Mouse (Mus musculus): Measurements from ENCODE around the gene Tcea2. TPM values are rescaled to one million over a fixed set of nuclear protein-coding genes. Genes with fewer than 3 reads are reported as not detected.

Gene Tcea2
- 11.0 TPM for total RNA-seq (2023)

DNA sequence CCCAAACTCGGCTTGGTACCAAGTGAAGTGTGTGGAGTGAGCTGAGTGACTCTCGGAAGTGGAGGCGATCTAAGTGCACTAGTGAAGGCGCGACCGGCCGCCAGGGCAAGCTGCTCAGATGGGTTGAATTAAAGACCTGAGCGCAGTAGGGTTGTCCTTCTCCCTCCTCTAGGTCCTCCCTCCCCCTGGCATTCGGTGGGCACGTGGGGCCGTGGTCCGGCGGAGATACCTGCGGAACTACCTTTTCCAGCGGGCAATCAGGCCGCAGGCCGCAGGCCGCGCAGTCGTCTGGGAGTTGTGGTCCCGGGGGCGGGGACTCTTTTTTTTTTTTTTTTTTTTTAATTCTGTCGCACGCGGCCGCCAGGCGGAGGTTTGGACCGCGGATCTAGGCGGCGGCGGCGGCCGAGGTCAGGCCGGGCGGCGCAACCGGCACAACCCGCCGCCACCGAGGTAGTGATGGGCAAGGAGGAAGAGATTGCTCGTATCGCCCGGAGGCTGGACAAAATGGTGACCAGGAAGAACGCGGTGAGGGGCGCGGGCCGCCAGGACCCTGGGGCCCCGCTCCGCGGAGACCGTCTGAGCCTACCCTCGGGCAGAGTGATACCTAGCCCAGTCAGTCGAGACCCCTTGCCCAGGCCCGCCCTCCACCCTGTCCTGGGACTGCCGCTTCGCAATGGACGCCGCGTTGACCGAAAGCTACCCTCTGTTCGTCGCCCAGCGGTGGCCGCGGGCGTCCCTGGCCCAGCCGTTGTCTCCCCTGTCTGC, at the start of gene Tcea2:
Gene Tcea2, plus strand, starts transcription at position 360 of the 765 bp plus-strand sequence.

DNA sequence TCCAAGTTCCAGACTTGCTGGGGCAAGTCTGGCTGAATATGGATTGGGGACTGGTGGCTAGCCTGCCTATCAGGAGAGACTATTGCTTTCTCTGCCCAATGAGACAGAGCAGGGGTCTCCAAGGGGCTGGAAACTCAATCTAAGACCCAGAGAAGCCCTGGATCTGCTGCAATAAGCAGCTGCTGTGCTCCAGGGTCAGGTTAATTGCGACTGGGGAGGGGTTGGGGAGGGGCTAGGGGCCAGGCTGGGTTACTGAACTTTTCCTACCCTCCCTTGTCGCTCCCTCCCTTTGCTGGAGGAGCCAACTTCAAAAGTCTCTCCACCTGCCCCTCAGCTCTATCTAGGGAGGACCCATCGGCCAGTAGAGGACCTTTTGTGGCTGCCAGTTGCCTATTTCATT, 23.4 kb upstream of the Tcea2 start, which contains the start of gene Gm29797:
Gene Gm29797, plus strand, starts transcription at position 301 of the 400 bp plus-strand sequence.

DNA sequence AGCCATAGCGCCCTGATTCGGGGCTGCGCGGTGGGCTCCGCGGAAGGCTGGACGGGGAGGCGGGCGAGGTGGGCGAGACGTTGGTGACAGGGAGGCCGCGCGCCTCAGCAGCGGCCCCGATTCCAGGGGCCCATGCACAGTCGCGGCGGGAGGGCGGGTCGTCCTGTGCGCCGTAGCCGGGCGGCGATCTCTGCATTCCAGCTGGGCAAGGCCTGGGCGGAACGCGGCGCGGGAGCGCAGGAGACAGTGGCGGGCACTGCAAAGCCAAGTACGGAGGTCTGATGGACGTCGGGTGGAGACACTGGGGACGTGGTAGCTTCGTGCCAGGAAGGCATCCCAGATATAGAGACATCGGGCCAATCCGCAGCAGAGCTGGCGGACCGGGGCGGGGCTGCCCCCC, 8.8 kb upstream of the Tcea2 start, which contains the start of gene Sox18:
Gene Sox18, minus strand, starts transcription at position 315 of the 400 bp plus-strand sequence.

DNA sequence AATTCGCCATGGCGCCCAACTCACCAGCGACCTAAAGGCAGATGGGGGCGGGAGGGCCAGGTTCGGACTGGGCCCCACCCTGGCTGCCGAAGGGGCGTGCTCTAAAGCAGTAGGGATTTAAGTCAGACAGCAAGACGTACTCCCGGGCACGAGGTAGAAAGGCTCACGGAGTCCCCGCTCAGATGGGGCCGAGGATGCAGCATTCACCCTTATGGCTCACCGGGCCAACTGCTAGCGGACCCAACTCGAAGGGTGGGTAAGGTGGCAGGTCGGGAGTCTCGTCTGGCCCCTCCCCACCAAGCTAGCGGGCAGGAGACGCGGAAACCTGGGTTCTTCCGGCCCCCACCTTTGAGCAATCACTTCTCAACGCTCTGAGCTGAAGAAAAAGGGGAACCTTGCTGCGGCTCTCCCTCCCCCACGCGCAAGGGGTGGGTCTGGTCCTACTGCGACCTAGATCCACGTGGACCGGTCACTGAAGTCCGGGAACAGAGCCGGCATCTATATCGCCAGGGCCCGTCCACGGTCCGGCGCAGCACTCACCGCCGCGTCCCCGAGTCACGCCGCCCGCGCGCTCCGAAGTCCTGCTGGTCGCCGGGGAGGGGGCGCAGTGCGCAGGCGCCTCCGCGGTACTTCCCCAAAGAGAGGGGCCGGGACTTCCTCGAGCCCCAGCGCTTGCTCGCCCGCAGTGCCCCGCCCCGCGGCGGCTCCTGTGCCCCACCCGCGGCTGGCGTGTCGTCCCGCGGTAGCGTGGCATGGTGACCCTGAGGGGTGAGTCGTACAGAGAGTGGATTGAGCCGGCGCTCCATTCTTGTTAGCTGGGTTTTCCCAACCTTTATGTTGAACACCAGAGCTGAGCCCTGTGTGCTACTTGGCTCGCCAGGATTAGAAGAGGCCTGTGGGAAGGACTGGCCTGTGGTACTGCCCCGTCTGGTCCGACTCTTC, 13.5 kb downstream of the Tcea2 start, which contains the start of gene Rgs19:
Gene Rgs19, minus strand, starts transcription at position 639 of the 942 bp plus-strand sequence.

DNA sequence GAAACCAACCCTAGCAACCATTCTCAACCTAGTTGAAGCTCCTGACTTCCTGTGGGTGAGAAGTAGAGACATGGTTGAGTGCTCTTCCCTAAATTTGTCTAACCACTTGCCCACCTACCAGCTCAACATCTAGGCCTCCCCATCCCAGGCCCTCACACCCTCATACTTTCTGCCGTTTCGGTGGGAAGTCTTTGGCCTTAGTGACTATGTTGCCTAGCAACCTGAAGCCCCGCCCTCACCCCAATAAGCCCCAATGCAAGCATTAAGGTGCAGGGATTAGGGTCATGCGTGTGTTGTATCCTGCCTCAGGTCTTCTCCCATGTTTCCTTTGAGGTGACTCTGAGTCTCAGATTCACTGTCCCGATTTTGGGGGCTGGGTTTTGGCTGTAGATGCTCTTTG, 18.1 kb downstream of the Tcea2 start, which contains the start of gene Lkaaear1:
Gene Lkaaear1, minus strand, starts transcription at position 202 of the 400 bp plus-strand sequence.

DNA sequence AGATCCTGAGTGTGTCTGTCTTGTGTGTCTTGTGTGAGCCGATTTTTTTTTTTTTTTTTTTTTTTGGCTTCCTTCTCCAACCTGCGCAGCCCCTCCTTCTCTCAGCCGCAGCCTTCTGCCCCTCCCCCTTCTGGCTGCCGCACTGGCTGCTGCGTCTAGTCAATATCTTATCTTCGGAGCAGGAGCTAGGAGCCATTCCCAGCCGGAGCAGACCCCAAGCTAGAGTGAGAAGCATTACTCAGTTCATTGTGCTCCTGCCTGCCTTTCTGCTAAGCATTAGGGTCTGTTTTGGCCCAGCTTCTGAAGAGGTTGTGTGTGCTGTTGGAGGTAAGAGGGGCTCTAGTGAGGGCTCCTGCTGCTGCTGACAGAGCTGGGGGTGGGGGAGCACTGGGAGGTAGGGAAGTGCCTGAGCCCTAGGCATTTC, 34.8 kb downstream of the Tcea2 start, which contains the start of gene Oprl1:
Gene Oprl1, plus strand, starts transcription at position 114 of the 424 bp plus-strand sequence.

Other genes with a start within 250 kb of the Tcea2 start
- 0.65 TPM for gene Zbtb46, start 220.9 kb upstream of the Tcea2 start, total RNA-seq (2023)
- gene Abhd16b, start 187.1 kb upstream of the Tcea2 start, total RNA-seq (2023): not detected
- 86.2 TPM for gene Tpd52l2, start 183.2 kb upstream of the Tcea2 start, total RNA-seq (2023)
- gene Dnajc5, start 159.8 kb upstream of the Tcea2 start, total RNA-seq (2023): 121 TPM
- gene Uckl1, start 95.4 kb upstream of the Tcea2 start, total RNA-seq (2023): 126 TPM
- 65.1 TPM for gene Prpf6, start 88.4 kb upstream of the Tcea2 start, total RNA-seq (2023)
- gene Zfp512b, start 87.5 kb upstream of the Tcea2 start, total RNA-seq (2023): 71.4 TPM
- 10.2 TPM for gene Samd10, start 81.1 kb upstream of the Tcea2 start, total RNA-seq (2023)
- gene Gm29797, start 23.3 kb upstream of the Tcea2 start, total RNA-seq (2023): not detected
- 0.47 TPM for gene Sox18, start 8.7 kb upstream of the Tcea2 start, total RNA-seq (2023)
- 121 TPM for gene Rgs19, start 13.7 kb downstream of the Tcea2 start, total RNA-seq (2023)
- gene Lkaaear1, start 18.1 kb downstream of the Tcea2 start, total RNA-seq (2023): not detected
- 1.0 TPM for gene Oprl1, start 34.7 kb downstream of the Tcea2 start, total RNA-seq (2023)
- not detected for gene Myt1, start 83.0 kb downstream of the Tcea2 start, total RNA-seq (2023)
- gene Pcmtd2, start 157.5 kb downstream of the Tcea2 start, total RNA-seq (2023): 56.6 TPM
- 16.3 TPM for gene Polr3k, start 184.0 kb downstream of the Tcea2 start, total RNA-seq (2023)